Mouse (Mus musculus): ENCODE measurements around the gene 6030408B16Rik.
A peak's percentile ranks its signal among the peaks of the same experiment; 100 is the strongest.

6030408B16Rik gene

GRCm38 (mm10) chr15:101297988-101298387, 5.0 kb downstream of the 6030408B16Rik start:
- no peak for DNase-seq (ENCODE audit: low spot score in 2 of 2)

- DNase-seq (ENCODE audit: low spot score in 2 of 2) = no peak
Observed at GRCm38 (mm10) chr15:101298550-101298949, 5.5 kb downstream of the 6030408B16Rik start.

GRCm38 (mm10) chr15:101299480-101299960, 6.5 kb downstream of the 6030408B16Rik start:
- no peak for DNase-seq (ENCODE audit: low spot score in 2 of 2)

- DNase-seq (ENCODE audit: low spot score in 2 of 2) = no peak
Observed at GRCm38 (mm10) chr15:101300128-101300527, 7.1 kb downstream of the 6030408B16Rik start.

- DNase-seq (ENCODE audit: low spot score in 2 of 2) = no peak
Observed at GRCm38 (mm10) chr15:101302201-101302600, 9.2 kb downstream of the 6030408B16Rik start.

- DNase-seq (ENCODE audit: low spot score in 2 of 2) = no peak
Observed at GRCm38 (mm10) chr15:101303830-101304229, 10.8 kb downstream of the 6030408B16Rik start.

GRCm38 (mm10) chr15:101306459-101306858, 13.4 kb downstream of the 6030408B16Rik start:
- no peak for DNase-seq (ENCODE audit: low spot score in 2 of 2)

- DNase-seq (ENCODE audit: low spot score in 2 of 2) = no peak
Observed at GRCm38 (mm10) chr15:101308440-101309348, 15.7 kb downstream of the 6030408B16Rik start.

- no peak for DNase-seq (ENCODE audit: low spot score in 2 of 2)
Observed at GRCm38 (mm10) chr15:101309493-101309892, 16.5 kb downstream of the 6030408B16Rik start.

- no peak for DNase-seq (ENCODE audit: low spot score in 2 of 2)
Observed at GRCm38 (mm10) chr15:101311087-101311770, 18.2 kb downstream of the 6030408B16Rik start.

GRCm38 (mm10) chr15:101312006-101312405, 19.0 kb downstream of the 6030408B16Rik start:
- no peak for DNase-seq (ENCODE audit: low spot score in 2 of 2)

GRCm38 (mm10) chr15:101315378-101315777, 22.4 kb downstream of the 6030408B16Rik start:
- no peak for DNase-seq (ENCODE audit: low spot score in 2 of 2)

GRCm38 (mm10) chr15:101315832-101316231, 22.8 kb downstream of the 6030408B16Rik start:
- DNase-seq (ENCODE audit: low spot score in 2 of 2) = peak; percentile 74 to 84

GRCm38 (mm10) chr15:101316279-101316912, 23.4 kb downstream of the 6030408B16Rik start:
- DNase-seq (ENCODE audit: low spot score in 2 of 2) = no peak

- no peak for DNase-seq (ENCODE audit: low spot score in 2 of 2)
Observed at GRCm38 (mm10) chr15:101316913-101317813, 24.2 kb downstream of the 6030408B16Rik start.

- no peak for DNase-seq (ENCODE audit: low spot score in 2 of 2)
Observed at GRCm38 (mm10) chr15:101317814-101318500, 24.9 kb downstream of the 6030408B16Rik start.

GRCm38 (mm10) chr15:101318889-101319765, 26.1 kb downstream of the 6030408B16Rik start:
- DNase-seq (ENCODE audit: low spot score in 2 of 2) = no peak

- no peak for DNase-seq (ENCODE audit: low spot score in 2 of 2)
Observed at GRCm38 (mm10) chr15:101320010-101320617, 27.1 kb downstream of the 6030408B16Rik start.

GRCm38 (mm10) chr15:101320618-101321041, 27.6 kb downstream of the 6030408B16Rik start:
- peak in 1 of 2 experiments; percentile 69 for DNase-seq (ENCODE audit: low spot score in 2 of 2)

All from urinary bladder, adult 18-20 months (tissue).